Mouse (Mus musculus) ovary, postnatal 14 days (tissue): Measurements from ENCODE around the gene Sec24a.
"Not testable (repeated sequence)": the region's sequence is repeated elsewhere in the genome, so short reads cannot be mapped to it uniquely, and the experiment has no call there.

ENCODE experiments used
- DNase-seq: peaks from one replicate; pipeline ENCODE4 v3.0.0; 2022; ENCODE audit warnings: low spot score

Sec24a gene

DNA sequence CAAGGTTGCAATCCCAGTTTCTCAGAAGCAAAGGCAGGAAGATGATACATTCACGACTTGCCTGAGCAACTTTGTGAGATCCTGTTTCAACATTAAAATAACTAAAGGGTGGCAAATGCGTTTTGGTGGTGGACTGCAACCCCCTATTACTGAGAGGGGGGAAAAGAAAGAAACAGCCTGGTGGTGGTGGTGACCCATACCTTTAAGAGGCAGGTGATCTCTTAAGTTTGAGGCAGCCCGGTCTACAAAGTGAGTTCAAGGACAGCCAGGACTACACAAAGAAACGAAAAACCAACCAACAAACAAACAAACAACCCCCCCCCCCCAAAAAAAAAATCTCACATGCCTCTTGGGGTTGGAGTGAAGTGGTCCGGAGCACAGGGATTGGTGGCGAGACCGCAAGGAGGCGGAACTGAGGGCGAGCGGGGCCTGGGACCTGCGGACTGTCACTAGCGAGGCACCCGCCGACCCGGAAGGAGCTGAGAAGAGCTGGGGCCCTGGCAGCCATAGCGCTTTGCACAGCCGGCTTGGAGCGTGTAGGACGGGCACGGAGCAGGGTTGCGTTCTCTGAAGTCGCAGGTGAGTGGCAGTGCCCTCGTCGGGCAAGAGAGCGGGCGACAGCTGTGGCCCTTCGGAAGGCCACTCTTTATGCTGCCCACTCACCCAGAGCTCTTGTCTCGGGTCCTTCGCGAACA lies at the start of gene Sec24a, which contains the start of gene Sar1b:
TSS of gene Sec24a (minus strand) at position 422 of the 695 bp plus-strand sequence.
TSS of gene Sar1b (plus strand) at position 475 of the 695 bp plus-strand sequence.
- peak; percentile 72 for DNase-seq

DNA sequence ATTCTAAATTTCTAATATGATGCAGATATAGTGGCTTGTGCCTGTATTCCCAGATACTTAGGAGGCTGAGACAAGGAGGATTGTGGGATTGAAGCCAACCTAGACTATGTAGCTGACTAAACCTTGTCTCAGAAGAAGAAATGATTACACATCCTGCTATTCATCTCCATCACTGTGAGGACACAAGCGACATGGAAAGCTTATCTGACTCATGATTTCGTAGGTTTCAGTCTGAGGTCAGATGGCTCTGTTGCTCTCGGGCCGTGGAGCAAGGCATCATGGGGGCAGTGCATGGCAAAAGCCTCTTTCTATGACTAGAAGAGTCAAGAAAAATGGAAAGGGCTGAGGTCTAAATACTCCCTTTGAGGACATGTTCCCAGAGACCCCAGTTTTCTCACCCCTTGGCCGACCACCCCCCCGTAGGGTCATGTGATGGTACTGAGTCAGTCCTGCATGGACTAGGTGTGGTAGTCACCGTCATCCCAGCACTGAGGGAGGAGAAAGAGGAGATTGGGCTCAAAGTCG lies 48.6 kb upstream of the Sec24a start:
- no peak for DNase-seq

DNA sequence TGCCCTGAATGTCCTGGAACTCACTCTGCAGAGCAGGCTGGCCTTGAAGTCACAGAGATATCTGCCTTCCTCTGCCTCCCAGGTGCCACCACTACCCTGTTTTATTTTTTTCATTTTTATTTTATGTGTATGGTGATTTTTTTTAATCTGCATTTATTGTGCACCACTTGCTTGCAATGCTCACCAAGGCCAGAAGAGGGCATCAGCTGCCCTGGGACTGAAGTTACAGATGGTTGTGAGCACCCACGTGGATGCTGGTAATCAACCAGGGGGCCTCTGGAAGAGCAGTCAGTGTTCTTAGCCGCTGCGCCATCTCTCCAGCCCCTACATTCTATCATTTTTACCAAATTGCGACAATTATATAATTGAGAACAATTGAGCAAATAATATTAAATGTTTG lies 47.8 kb upstream of the Sec24a start:
- DNase-seq = no peak

DNA sequence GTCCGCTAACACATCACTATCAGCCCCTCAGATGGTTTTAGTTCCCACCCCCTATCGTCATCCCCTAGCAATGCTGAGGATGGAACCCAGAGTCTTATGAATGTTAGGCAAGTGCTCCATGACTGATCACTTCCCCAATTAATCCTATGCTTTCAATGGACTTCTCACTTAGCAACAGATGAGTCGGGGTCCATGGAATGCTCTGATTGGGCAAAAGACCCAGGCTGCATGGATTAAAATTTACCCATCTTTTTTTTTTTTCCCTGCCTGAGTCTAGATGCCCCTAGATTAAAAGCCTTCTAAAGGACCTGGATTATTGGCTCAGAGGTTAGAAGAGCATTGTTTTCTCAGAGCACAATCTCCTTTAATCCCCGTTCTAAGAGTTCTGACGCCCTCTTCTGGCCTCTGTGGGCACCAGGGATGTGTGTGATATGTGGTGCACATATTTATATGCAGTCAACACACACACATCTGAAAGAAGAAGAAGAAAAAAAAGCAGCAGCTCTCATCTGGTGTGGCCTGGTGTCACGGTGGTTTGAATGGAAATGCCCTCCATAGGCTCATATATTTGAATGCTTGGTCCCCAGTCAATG lies 46.3 kb upstream of the Sec24a start:
- DNase-seq = peak; percentile 34

DNA sequence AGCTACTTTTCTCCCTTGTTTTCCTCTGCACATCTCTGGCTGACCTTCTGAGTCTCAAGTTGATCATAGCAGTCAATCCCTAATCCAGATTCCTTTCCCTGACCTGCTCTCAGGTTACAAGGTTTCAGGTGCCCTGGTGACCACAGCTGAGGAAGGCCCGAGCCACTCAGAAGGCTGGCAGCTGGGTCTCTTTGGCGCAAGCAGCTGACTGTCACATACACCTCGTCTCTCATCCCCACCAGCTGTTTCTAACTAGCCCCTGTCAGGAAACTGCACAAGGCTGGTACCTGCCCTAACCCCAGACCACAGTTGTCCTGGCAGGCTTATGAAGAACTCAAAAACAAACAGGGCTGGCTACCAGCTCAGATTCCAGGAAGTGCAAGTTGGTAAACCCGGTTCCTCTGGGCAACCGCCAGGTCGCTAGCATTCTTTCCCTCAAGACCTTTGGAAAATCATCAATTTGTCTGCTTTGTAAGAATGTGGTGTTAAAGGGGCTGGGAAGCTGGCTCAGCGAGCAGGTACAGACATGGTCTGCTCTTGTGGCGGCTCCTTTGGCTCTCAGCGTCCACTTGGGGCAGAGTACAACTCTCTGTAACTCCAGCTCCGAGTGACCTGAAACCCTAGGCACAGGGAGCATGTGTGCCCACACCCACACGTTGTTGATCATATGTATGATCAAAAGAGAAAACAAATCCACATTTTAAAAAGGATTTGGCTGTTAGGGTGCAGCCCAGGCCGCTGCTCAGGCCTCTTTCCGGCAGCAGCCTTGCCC lies 43.9 kb upstream of the Sec24a start:
- DNase-seq = no peak

DNA sequence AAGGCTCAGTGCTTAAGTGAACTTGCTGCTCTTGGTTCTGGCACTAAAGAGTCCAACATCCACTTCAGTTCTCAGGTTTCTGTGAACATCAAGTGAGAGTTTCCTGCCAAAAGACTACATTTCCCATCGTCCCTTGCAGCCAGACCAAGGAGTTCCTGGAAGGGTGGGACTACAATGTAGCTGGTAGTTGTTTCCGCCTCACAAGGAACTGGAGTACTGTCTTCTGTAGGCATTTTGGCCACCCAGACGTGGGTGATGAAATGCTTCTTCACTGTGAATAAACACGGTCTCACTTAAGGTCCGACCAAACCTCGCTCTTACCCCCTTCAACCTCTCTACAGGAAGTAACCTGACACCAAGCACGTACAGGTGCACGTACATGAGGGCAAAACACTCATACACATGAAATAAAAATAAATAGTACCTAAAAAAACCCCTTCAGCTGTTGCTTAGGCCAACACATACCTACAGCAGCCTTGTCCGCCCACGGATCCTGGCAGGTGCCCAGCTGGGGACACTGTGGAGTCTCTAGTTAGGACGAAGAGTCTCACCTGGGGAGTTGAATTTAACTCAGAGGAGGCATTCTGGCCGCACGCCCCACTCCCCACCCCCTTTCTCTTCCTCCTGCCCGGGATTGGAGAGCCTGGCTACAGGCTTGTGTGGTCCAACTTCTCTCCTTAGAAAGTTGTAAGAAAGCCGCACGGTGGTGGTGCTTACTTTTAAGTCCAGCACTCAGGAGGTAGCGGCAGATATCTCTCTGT lies 42.0 kb upstream of the Sec24a start:
- DNase-seq = peak; percentile 48

DNA sequence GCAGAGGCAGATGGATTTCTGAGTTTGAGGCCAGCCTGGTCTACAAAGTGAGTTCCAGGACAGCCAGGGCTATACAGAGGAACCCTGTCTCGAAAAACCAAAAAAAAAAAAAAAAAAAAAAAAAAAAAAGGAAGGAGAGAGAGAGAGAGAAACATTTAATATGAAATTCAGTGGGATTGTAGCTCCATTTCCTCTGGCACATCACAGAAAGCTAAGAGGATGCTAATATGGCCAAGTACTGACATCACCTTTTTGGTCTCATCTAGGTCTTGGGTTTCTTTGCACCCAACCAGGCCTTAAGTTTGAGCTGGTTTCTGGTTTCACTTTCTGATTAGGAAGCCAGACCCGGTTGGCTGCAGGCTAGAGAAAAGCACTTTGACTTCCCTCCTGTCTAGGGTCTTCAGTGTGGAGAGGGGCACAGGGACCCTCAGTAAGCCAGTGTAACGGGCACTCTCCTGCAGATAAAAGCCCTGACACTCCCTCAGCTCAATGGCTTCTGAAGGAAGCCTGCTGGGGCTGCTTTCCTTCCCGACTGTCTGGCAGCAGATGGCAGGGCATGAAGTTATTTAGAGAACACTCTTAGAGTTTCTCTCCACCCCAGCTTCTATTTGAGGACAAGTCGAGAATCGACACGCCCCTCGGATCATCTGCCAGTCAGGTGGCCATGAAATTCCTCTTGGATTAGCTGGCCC lies 37.3 kb upstream of the Sec24a start:
- no peak for DNase-seq

DNA sequence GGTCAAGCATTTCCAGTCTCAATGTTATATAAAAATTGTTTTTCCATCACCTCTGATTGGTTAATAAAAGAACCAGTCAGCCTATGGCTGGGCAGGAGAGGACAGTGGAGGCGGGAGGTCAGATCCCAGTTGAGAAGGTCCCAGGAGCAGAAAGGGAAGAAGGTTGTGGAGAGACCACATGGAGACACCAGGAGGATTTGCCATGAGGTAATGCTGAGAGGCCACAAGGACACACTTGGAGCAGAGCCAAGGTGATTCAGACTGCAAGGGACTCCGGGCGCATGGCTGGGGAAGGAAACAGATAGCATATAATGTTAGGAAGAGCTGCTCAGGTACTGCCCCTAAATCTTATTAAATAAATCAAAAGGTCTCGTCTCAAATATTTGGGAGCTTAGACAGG lies 32.8 kb upstream of the Sec24a start:
- no peak for DNase-seq

DNA sequence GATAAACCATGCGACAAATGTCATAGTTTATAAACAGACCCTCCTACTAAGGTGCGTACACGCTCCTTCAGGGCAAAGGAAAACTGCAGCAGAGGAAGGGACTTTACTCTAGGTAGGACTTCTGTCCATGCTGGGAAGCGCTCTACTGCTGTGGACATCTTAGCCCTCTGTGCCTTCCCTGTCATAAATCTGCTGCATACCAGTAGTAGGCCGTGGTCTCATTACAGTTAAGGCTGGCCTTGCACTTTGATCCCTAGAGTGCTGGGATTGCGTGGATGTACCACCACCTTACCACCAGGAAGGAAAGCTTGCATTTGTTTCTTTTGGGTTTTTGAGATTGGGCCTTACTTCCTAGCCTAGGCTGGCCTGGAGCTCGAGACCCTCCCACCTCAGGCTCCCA lies 27.2 kb upstream of the Sec24a start:
- no peak for DNase-seq

DNA sequence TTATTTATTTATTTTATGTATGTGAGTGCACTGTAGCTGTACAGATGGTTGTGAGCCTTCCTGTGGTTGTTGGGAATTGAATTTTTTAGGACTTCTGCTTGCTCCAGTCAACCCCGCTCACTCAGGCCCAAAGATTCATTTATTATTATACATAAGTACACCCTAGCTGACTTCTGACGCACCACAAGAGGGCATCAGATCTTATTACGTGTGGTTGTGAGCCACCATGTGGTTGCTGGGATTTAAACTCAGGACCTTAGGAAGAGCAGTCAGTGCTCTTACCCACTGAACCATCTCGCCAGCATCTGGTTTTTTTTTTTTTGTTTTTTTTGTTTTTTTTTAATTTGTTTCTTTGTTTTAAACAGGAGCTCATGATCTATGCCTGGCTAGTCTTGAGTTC lies 26.3 kb upstream of the Sec24a start:
- DNase-seq = not testable (repeated sequence)

DNA sequence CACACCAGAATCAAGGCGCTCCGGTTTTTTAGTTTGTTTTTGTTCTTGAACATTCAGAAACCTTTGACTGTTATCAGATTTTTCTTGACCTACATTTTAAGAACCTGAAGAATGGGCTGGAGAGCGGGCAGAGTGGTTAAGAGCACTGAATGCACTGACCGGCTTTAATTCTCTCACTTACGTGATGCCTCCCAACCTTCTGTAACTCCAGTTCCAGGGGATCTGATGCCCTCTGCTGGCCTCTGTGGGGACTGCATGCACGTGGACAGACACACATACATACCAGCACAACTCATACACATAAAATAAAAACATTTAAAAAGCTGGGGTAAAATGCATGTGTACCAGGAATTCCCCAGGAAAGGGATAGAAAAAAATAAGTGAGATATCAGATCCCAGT lies 22.5 kb upstream of the Sec24a start:
- no peak for DNase-seq

DNA sequence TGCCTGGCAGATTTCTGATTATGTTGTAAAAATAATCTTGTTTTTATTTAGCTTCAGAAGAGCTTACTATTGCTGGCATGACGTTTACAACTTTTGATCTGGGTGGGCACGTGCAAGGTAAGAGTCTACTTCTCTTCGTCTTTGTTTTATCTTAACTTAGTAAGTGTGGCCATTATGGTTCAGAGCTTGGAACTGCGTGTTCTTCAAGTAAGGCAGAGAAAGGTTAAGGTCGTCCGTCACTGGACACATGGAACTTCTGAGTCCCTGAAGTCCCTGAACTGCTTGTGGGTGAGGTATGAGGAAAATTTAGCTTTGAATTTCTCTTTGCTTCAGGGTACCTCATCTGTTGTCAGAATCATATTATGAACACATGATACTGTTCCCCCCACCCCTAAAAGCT lies 19.3 kb upstream of the Sec24a start:
- no peak for DNase-seq

DNA sequence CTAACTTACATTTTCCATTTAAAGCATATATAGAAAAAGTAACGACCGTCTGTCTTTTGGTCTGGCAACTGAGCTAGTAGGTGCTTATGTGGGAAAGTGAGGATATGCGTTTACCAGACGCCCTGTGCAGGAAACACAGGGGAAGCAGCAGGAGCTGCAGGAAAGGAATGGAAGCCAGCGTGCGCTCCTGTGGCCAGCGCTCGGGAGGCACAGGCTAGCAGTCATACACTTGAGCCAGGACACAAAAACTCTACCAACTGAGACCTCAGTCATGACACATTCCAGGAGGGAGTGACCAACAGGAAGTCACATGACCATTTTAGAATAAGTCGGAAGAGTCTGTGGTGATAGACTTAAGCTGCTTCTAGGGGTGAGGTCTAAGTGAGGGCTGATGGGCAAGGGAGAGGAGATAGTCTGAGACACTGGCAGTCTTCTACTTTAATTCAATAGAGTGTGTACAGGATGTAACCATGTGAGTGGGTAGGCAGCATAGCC lies 17.4 kb upstream of the Sec24a start:
- DNase-seq = no peak

DNA sequence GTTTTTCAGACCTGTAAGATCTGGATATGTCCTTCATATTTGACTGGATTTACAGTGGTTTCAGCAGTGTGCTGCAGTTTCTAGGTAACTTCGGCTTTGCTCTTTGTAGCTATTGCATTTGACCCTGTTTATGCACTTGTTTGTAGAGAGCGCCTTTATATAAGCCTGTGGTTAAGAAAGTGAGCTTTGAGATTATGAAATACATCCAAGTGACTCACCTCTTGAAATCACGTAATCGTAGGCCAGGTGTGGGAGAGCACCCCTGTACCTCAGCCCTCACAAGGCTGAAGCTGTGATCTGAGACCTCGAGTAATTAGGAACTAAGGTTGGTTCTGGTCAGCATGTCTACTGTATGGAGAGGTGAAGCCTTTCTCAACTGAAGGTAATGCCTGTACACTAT lies 14.0 kb upstream of the Sec24a start:
- DNase-seq = no peak

DNA sequence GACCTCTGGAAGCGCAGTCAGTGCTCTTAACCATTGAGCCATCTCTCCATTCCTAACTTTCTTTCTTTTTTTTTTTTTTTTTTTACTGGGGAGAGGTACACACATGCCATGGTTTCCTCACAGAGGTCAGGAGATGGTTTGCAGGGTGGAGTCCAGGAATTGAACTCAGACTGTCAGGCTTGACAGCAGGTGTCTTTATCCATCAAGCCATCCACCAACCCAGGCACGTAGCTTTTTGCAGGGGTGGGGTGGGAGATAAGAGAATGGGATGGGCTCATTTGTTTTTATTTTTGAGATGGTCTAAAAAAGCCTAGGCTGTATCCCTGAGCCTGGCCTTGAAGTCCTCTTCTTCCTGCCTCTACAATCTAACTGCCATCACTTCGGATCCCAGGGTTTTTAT lies 12.1 kb upstream of the Sec24a start:
- DNase-seq = no peak

DNA sequence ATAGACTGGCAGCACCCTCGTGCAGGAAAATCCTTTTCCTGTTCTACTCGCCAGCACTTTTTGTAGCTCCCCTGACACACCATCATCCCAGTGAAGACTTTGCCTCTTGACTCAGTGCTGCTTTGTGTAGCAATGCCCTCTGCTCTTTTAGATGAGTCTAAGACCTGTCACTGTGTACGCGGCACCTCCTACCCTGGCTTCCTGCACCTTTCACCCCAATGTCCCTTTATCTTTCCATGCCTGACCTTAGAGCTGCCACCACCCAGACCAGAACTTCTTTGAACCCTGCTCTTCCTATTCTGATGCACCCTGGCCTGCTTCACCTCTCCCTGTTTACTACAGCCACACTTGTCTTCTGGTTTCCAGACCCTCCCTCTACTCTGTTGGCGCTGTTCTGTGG lies 4.9 kb upstream of the Sec24a start:
- no peak for DNase-seq

DNA sequence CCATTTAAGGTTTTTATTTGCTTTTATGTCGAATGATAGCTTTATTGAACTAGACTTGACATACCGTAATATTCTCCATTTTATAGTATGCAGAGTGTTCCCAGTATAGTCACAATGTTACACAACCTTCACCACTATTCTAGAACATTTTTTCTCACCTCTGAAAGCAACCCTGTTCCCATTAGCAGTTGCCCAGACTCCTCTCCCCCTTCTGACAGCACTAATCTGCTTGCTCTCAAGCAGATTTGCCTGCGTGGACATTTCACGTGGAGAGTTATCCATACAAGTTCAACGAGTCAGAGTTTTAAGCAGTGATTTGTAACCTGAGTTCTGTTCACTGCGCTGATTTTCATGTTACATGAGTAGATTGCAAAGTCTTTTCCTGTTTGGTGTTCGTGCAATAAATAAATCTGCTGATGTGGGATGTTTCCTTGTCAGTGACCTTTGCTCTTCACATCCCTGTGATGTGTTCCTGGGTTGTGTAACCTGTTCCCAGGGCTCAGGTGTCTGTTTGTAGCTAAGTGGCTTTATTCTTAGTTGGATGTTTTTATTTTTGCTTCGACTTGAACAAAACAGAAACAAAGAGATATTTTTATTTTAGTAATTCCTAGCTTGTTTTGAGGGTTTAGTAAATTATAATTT lies 4.3 kb upstream of the Sec24a start:
- no peak for DNase-seq

DNA sequence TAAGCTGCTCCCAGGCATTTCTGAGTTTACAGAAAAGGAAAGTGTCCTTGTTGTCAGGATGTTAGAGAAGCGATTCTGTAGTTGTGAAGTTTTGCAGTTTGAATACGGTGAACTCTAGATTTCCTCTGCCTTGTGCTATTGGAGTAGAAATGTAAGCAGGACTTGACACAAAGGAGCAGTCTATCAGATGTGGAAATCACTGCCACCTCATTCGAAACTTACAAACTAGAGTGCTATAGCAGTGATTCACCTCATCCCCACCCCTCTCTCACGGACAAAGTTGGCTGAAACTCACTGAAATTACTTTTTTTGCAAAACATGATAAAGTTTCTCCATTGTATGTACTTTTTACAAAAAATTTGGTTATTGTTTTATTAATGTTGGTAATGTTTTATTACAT lies 1.4 kb upstream of the Sec24a start:
- no peak for DNase-seq

DNA sequence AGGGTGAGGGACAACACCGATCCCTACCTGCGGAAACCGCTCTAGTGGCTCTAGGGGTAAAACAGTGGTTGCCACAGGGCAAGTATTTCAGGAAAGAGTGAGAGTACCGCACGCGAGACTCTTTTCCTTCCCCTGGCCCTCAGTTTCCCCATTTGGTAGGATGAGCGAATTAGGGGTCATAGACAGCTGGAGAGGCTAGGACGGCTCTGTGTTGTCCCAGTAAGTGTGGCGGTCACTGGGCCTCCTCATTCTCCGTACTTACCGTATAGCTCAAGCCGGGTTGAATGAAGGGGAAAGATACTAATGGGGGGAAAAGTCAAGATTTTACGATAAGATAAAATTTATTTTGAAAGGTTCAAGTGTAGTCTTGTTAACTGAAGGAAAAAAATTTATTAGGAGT lies 521 bp upstream of the Sec24a start:
- no peak for DNase-seq

DNA sequence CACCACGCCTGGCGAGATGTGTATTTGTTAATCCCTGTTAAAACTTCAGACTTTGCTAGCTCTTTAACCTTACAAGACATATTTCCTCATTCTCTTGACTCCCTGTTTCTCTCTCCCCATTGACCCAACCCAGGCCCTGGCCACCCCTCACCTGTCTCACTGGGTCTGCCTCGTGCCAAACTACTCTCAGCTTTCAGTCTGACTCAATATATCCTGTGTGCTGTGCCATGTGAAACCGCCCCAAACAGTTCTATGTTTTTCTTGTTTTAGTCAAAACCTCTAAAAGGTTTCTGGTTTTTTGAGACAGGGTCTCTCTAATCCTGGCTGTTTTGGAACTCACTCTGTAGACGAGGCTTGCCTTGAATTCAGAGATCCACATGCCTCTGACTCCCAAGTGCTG lies 2.2 kb downstream of the Sec24a start:
- DNase-seq = no peak
